Mouse (Mus musculus) bone marrow macrophage, adult 2 months (primary cell): ENCODE results near the gene Mmd.

Experiments used
- CTCF ChIP-seq: IDR thresholded peaks from 2 replicates; pipeline ENCODE4 v1.5.1; 2012; ENCODE audit warnings: low read depth, mild to moderate bottlenecking, low read length, moderate library complexity
- POLR2A ChIP-seq: IDR thresholded peaks from 2 replicates; pipeline ENCODE4 v1.6.1; 2012; ENCODE audit warnings: mild to moderate bottlenecking, low read depth, low read length, borderline replicate concordance

- TF ChIP-seq POLR2A (no peak), CTCF (no peak)
These were observed 24.9 kb downstream of the Mmd start for GRCm38 (mm10) chr11:90274187-90274586.
